Comparison of ENCODE assay signal across 19 mouse cellular contexts in genomic region chr3:14979116-14979613, GRCm38 (mm10).
"Had no signal": no experiment of that assay in that cellular context is flagged by ENCODE, and none has a peak within 500 bp of the region (broad histone marks: within the 10 kb centered on the region; RNA-seq: fewer than 3 reads in every experiment).

No protein-coding gene starts in this region.

- H3K27me3 ChIP-seq: limb, embryonic 13.5 days; liver, embryonic 12.5 days; liver, embryonic 15.5 days; lung, embryonic 15.5 days; megakaryocyte, embryonic 14.5 days; neural tube, embryonic 13.5 days had no signal

- H3K36me3 ChIP-seq: limb, embryonic 10.5 days; limb, embryonic 13.5 days; liver, embryonic 12.5 days; liver, embryonic 15.5 days; lung, embryonic 15.5 days; neural tube, embryonic 13.5 days had no signal

- H3K4me2 ChIP-seq: limb, embryonic 13.5 days; liver, embryonic 12.5 days; liver, embryonic 15.5 days; lung, embryonic 15.5 days; midbrain, embryonic 11.5 days; neural tube, embryonic 13.5 days had no signal

- H3K4me3 ChIP-seq: limb, embryonic 10.5 days; limb, embryonic 13.5 days; liver, embryonic 12.5 days; liver, embryonic 15.5 days; lung, embryonic 15.5 days; megakaryocyte, embryonic 14.5 days; neural tube, embryonic 13.5 days had no signal

- DNase-seq: kidney, adult 9 months; kidney, postnatal 14 days; kidney, postnatal 4 days; liver; lung, adult 18-20 months; lung, postnatal 14 days; midbrain, embryonic 14.5 days; retina, postnatal 1 day; thymus, adult 18-20 months; thymus, postnatal 36 days had no signal

- H3K9me3 ChIP-seq: limb, embryonic 10.5 days; limb, embryonic 13.5 days; liver, embryonic 12.5 days; liver, embryonic 15.5 days; lung, embryonic 15.5 days; megakaryocyte, embryonic 14.5 days; neural tube, embryonic 13.5 days had no signal

- H3K4me1 ChIP-seq: limb, embryonic 10.5 days; limb, embryonic 13.5 days; liver, embryonic 12.5 days; liver, embryonic 15.5 days; neural tube, embryonic 13.5 days had no signal

- H3K27ac ChIP-seq: limb, embryonic 10.5 days; limb, embryonic 13.5 days; liver, embryonic 12.5 days; liver, embryonic 15.5 days; lung, embryonic 15.5 days; macrophage; neural tube, embryonic 13.5 days had no signal

- ATAC-seq: liver, embryonic 12.5 days had no signal
